Mouse (Mus musculus) frontal cortex, adult (tissue): ENCODE data around the gene Nup155.
"Not testable (repeated sequence)": the region's sequence is repeated elsewhere in the genome, so short reads cannot be mapped to it uniquely, and the experiment has no call there.

Experiments used
- ATAC-seq: cut with Nextera tagmentation; 2 replicates; pipeline ENCODE4 v1.9.2; 2017; ENCODE audit warnings: mild to moderate bottlenecking, moderate library complexity, mixed read lengths; ENCODE audit not compliant: low TSS enrichment

The Nup155 gene

DNA sequence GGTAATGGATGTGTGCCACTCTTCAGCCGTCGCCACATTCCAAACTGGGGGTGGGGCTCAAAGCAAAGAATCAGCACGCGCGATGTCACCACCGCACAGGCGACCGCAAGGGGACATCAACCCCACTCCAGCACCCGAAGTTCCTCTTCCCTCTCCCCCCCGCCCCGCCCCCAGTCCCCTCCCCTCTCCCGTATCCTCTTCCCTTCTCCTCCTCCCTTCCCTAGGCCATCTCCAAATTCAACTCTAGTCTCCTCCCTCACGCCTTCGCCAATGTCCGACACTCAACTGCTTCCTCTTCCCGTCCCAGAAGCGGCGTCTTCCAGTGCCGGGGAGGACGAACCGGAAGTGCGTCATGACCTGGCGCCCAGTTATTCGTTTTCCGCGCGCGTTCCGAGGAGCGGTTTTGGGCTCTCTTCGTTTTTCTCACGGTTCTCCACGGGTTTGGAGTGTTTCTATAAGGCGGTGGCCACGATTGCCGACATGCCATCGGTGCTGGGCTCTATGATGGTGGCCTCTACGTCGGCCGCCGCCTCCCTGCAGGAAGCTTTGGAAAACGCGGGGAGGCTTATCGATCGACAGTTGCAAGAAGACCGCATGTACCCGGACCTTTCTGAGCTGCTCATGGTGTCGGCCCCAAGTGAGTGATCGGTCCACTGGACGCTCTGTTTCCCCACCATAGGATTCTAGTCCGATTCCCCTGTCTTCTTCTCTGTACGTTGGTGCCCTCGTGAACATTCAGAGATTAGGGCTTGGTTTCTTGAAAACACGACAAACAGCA, at the start of gene Nup155:
Nup155 (plus strand) TSS at position 308 of the 778 bp plus-strand sequence.
- peak; percentile 100 for ATAC-seq

DNA sequence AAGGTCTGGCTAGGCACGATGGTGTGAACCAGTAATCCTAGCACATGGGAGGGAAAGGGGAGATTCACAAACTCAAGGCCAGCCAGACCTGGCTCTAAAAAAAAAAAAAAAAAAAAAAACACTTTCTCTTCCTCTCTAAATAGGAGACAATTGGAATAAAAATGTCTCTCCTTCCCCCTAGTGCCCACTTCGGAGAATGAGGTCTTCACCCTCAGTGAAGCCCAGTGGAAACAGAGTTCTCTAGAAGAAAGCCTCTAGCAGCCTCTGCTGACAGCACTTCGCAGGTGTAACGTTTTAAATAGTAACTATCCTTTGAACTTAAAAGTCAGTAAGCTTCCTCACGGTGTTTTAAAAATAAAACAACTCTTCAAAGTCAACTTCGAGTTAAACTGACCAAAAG, 43.9 kb upstream of the Nup155 start:
- ATAC-seq, result 0 out of 2 replicates have a peak, but pooled peaks have one; percentile 27

DNA sequence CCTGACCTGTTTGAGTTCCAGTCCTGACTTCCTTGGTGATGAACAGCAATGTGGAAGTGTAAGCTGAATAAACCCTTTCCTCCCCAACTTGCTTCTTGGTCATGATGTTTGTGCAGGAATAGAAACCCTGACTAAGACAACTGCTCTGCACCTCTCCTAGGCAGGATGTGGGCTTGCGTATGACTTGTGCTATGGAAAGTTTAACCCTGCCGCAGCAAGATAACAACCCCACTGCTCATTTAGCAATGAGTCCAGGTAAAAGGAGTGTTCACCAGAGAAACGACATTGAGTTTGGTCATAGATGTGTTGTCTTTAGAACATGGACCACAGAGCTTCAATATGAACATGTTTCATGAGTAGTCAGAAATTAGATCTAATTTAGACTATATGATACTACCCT, 35.9 kb upstream of the Nup155 start:
- not testable (repeated sequence) for ATAC-seq

DNA sequence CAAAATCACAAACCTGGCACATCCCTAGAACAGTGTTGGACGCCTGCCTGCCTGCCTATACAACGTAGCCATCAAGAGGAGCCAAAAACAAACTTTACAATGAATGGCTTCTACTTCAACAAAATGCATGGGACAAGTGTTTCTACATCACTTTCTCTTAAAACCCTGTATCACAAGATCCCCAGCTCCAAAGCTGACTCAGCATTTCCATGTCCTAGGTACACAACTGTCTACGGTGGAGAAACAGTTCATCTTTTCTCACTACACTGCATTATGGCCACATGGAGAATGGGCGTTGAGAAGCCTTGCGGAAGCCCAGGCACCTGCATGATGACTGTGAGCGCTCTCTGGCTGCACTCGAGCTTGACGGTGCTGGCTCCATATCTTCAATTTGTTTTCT, 26.9 kb upstream of the Nup155 start:
- ATAC-seq, result no peak

DNA sequence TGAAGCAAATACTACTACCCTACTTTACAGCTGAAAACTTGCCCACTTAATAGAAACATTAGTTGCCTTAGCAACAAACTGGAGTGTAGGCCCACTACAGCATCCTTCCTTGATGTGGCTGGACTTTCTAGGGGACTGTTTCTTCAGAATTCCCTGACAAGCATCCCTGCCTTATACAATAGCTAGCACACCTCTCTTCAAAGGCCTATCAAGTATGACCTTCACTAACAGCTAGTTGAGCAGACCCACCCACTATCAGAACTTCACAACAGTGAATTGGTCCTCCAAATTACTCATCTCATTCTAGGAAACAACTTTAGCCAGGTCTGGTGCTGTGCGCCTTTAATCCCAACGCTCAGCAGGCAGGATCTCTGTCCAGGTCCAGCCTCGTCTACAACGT, 21.8 kb upstream of the Nup155 start:
- ATAC-seq, result no peak

DNA sequence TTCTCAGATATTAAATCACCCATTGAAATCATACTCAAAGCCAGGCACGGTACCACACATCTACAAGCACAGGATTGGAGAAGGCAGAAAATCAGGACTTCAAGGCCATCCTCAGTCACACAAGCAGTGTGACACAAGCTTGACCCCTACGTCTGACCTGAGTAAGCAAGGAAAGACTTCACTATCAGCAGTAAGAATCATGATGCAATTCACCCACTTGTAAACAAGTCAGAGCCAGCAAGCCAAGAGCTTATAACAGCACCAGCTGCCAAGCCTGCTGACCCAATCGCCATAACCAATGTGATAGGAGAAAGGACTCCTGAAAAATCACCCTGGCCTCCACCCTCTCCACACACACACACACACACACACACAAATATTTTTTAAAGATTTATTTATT, 20.4 kb upstream of the Nup155 start:
- ATAC-seq, result no peak

DNA sequence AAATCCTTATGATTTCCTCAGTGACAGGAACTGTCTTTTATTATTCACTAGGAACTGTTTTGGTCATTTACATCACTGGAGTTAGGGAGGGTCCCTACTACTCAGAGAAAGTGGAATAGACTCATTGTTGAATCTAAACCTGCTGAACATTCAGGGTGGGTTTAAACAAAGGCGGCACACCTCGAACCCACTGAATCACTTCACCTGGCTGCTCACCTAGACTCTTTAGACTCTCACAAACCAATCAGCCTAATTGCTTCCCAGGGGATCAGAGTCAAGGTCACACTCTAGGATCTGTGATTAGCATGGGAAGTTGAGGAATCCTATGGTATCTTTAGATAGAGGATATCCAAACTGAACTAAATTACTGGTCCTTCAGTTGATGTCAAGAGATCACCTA, 18.4 kb upstream of the Nup155 start:
- ATAC-seq, result no peak

DNA sequence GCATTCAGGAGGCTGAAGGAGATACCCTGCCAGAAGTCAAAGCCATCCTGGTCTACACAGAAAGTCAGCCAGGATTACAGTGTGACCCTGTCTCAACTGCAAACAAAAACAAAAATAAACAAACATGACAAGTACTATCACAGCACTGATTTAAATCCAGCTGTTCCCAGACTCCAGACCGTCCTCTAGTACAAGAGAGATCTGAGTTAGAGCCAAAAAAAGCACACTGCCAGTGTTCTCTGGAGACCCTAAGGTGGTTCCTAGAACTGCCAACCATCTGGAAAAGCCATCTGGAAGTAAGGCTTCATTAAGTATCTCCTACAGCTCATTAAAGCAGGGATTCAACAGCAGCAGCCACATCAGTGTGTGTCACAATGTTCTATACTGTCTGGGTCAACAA, 16.4 kb upstream of the Nup155 start:
- not testable (repeated sequence) for ATAC-seq

DNA sequence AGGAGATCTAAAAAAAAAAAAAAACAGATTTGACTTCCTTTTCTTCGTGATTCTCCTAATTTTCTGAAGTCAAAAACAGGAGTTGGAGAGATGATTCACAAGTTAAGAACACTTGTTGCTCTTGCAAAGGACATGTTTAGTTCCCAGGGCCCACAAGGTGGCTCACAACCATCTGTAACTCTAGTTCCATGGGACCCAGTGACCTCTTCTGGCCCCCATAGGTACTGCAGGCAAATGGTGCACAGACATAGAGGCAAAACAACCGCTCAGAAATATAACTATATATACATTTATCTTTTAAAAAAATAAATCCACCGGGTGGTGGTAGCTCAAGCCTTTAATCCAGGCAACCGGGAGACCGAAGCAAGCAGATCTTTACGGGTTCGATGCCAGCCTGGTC, 11.2 kb upstream of the Nup155 start:
- no peak for ATAC-seq

DNA sequence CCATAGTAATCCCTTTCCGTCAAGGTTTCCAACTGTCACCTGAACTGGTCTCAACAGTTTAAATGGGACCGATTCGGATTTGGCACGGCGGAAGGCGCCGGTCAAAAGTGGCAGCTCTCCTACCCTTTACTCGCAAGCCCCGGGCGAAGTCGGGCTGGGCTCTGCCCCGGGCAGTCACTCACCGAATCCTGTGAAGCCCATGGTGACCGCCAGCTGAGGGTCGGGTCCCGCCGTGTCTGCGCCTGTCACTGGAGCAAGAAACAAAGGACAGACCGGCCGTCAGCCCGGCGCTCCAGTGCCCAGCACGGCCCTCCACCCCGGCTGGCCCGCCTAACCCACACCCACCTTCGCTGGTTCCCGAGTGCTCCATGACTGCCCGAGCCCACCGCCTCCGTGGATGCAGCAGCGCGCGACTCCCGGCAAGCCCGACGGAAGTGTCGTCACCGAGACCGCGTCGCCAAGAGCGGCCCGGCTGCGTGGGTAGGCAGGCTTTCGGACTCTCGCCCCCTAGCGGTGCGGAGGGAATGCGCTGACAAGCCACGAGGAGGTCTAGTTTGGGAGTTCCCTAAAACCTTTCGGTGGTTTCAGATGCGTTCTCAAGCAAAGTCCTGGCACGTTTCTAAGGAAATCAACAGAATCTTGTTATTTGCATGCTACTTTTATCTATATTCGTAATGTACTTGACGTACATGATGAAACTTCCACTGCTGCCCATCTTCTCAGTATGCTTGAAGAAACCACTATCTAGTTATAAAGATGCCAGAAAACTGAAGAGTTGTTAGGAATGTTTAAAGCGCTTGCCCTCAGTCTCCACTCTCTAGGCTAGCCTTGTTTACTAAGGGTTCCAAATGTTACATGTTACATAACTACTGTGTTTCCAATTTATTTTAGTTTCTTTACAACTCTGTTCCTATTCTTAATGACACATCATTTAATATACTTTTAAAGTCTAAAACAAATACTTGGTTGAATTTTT, 10.0 kb upstream of the Nup155 start, which contains the start of gene Wdr70:
Wdr70 (minus strand) TSS at position 436 of the 976 bp plus-strand sequence.
- peak; percentile 95 for ATAC-seq

DNA sequence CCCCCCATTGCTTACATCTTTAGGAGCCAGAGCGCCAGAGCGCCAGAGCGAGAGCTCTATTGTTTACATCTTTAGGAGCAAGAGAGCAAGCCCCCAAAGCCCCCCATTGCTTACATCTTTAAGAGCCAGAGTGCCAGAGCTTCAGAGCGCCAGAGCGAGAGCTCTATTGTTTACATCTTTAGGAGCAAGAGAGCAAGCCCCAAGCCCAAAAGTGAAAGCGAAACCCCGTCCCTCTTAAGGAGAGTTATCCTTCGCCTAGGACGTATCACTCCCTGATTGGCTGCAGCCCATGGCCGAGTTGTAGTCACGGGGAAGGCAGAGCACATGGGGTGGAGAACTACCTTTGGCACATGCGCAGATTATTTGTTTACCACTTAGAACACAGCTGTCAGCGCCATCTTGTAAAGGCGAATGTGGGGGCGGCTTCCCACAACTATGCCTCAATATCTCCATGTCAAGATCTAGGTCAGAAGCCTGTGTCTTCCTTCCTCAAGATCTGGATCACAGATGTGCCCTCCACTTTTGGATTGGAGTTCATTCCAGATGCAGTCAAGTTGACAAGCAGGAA, 7.0 kb upstream of the Nup155 start:
- ATAC-seq, result not testable (repeated sequence)

DNA sequence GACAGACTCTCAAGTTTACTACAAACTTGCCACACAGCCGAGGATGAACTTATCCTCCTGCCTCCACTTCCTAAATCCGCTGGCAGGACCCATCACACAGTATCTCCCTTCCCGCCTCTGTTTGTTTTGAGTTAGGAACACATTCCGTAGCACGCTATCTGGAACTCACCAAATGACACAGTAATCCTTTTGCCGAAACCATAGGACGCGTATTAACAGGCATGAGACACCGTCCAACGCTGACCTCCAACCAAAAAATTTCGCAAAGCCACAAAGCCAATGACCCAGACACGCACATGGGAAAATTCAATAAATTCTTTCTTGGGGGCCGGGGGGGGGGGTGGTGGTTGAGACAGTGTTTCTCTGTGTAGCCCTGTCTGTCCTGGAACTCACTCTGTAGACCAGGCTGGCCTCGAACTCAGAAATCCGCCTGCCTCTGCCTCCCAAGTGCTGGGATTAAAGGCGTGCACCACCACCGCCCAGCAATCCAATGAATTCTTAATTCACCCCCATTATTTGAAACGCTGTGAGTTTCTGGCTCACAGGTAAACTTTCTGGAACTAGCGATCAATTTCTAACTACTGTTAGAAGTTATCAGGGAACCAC, 610 bp upstream of the Nup155 start:
- no peak for ATAC-seq

DNA sequence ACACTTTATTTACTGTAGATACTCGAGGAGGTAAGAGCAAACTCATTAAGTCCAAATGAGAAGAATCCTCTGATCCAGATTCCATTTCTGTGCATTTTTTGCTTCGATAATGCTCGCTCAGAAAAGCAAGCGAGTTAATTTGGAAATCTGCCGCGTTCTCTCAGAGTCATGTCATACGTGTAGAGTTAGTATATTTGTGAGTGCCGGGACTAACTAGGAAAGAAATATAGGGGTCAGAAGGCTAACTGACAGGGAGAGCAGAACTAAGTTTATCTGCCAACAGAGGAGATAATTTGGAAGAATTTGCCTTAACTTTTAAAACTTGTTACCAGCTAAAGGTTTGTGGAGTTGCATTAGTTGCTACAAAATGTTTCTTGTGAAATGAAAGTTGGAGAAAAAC, 709 bp downstream of the Nup155 start:
- ATAC-seq, result no peak

DNA sequence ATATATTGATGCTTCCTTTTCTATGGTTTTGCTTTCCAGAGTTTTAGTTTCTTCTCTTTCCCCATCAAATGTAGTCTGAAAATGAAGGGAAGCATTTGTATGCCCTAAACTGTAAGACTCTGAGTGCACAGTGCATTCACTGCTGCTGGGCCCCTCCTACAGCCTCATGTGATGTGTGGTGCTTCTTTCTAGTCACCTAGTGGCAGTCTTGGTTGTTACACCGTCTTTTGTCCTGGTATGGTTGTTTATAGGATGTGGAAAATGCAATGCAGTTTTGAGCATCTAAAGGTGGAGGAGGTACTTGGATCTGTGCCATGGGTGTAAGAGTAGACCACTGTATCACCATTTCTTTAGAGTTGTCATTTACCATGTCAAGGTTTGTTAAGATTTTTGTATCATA, 20.2 kb downstream of the Nup155 start:
- no peak for ATAC-seq

DNA sequence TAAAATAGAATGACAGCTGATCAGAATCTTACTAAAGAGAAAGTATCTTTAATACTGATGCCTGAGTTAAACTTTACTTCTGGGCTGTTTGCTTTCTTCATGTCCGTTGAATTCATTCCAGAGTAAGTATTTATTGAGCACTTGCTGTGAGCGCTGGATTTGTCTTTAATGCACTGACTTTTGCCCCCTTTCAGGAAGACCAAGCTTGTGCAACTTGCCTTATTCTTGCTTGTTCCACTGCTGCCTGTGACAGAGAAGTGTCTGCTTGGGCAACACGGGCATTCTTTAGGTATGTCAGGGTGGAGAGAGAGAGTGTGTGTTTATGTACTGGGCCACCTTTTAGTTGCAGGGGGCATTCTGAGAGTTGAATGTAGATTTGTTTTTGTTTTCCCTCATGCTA, 22.2 kb downstream of the Nup155 start:
- ATAC-seq, result no peak

DNA sequence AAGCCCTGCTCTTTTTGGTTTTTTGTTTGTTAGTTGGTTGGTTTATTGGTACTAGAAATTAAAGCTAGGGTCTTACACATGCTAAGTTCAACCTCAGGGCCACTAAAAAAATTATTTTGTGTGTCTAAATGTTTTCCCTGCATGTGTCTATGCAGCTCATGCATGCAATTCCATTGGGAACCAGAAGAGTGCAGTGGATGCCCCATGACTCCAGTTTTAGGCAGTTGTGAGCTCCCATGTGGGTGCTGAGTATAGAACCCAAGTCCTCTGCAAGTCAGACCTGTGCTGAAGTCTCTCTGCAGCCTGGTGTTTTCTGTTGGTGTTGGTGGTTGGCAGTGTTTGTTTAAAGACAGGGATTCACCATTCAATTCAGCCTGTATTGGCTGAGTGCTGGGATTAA, 22.7 kb downstream of the Nup155 start:
- no peak for ATAC-seq

DNA sequence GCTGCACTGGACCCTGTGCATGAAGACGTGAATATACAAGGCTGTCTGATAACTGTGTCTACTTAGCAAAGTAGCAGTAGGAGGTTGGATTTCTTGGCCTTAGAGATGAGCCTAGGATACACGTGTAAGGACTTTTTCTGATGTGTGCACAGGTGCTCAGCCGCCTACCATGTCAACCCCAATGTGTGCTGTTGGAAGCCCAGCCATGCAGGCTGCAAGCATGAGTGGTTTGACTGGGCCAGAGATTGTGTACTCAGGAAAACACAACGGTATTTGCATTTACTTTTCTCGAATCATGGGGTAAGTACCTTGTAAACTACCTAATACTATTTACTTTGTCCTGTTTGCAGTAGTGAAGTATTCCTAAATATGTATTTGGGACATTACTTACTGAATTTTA, 26.5 kb downstream of the Nup155 start:
- ATAC-seq, result no peak

DNA sequence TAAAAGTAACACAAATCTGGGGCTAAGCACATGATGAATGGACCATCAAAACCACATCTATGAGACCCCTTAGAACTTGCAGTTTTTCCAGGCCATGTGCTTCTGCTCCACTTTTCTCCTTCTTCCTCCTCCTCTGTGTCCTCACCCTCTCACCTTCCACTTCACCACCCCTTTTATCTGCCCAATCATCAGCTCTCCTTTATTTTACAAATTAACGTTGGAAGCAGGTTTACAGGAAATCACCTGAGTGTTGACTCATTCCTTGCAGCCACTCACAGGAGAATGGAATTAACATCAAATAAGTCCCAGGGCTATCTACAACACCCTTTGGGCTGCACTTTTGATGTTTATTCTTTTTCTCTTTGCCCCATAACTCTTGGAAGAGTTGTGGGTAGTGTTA, 52.8 kb downstream of the Nup155 start:
- ATAC-seq, result no peak

DNA sequence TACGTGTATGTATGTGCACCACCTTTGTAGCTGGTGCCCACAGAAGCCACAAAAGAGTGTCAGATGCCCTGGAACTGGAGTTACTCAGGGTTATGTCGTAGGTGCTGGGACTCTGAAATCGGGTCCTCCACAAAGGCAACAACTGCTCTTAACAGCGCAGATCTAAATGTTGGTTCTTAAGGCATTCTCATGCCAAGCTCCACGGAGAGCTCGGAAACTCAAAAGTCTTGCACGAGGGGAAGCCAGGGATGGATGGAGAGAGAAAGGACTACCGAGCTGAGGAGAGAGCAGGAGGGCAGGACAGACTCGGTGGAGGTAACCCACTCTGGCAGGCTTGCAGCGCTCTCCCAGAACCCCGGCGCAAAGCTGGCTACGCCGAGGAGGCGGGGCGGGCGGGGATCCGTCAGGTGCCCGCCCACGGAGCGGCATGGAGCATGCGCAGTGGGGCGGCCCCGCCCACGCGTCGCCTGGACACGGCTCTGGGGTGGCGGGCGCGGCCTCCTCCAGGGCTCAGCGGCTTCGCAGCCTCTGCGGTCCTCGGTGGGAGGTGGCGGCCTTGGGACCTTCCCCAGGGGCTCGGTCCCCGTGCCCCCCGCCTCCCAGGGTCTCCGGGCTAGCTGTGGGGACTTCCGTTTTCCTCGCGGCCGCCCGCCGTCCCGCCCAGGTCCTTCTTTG, 59.7 kb downstream of the Nup155 start, which contains the start of gene Cplane1:
Cplane1 (plus strand) TSS at position 516 of the 675 bp plus-strand sequence.
- peak; percentile 96 for ATAC-seq

DNA sequence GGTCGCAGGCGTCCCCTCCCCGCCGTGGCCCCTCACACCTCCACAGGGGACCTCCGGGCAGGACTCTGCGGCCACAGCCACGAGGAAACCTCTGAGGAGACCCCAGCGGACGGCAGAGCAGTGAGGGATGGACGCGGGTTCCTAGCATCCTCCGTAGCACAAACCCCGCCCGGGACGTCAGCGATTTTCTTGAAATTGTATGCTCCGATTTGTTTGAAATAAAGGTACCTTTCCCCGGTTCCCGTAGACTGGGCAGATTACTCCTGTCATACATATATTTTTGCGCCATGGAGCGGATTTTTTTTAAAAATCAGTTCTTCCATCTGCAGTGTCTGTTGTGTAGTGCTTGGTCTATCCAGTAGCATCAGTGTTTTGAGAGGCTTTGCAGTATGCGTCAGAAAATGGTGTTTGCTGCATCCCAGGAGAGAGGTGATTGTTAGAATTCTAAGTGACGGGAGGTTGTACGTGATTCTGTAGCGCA, 60.2 kb downstream of the Nup155 start:
- peak; percentile 78 for ATAC-seq

DNA sequence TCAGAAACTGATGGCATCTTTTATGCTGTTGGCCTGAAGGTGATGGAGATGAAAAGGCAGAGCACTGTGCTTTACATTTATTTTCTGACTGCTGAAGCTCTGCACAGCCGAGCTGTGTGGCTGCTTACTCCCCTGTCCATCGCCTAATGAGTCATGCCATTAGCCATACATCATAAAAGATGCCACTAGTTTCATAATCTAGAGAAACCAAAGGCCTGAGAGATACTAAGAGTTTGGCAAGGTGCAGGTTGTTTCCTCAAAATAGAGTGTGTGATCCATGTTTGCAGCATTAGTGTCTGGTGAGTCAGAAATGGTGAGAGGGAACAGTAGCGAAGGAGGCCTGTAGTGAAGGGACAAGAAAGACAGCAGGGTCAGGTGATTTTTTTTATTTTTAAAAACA, 80.5 kb downstream of the Nup155 start:
- ATAC-seq, result no peak
